Mouse (Mus musculus): Measurements from ENCODE around the gene Akr1c18. TPM values are rescaled to one million over a fixed set of nuclear protein-coding genes. Genes with fewer than 3 reads are reported as not detected.

Gene Akr1c18
- polyA plus RNA-seq (2021; fragmentation: Nextera tagmentation), result 3.8 and 4.2 TPM in 2 replicates
- long read RNA-seq, experiment 1, transcript Akr1c18-201 (9 exons, 1,200 nt), result major isoform, 10 of 10 reads
- long read RNA-seq, experiment 1, partial matches to known transcripts, result 0 of 10 reads
- long read RNA-seq, experiment 1, other reads (novel, unspliced or antisense), result 0 of 10 reads
- long read RNA-seq, experiment 2, partial matches to known transcripts, result 2 of 3 reads
- long read RNA-seq, experiment 2, other reads (novel, unspliced or antisense), result 0 of 3 reads

DNA sequence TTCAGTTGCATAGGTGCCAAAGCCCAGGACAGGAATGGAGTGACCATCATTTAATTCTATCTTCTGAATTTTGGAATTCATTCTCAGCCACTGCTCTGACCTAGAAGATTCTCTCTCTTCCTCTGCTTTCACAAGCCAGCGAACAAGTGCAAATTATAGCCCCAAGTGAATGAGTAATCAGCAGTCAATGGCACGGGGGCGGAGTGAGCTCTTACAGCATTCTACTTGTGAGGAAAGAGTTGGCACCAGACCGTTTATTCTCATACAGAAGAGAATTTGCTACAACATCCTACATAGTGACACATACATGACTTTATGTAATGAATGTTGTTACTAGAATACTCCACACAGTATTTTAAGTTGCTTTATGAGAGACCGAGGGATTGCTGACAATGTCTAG lies at the start of gene Akr1c18:
Akr1c18 (minus strand) TSS at position 137 of the 400 bp plus-strand sequence.

GRCm38 (mm10) chr13:4190904-4191303 lies 40.5 kb upstream of the Akr1c18 start, which contains the start of gene Akr1c13:
Gene Akr1c13 (plus strand): TSS chr13:4191150.

Other genes starting within 250 kb of the Akr1c18 start
- gene Net1, start 232.4 kb downstream of the Akr1c18 start, polyA plus RNA-seq (2021; fragmentation: Nextera tagmentation), result 10.7 and 12.9 TPM in 2 replicates
- not detected in 2 replicates for gene Tubal3, start 232.4 kb downstream of the Akr1c18 start, polyA plus RNA-seq (2021; fragmentation: Nextera tagmentation)
- gene Ucn3, start 205.3 kb downstream of the Akr1c18 start, polyA plus RNA-seq (2021; fragmentation: Nextera tagmentation), result 0.11 and 0.49 TPM in 2 replicates
- 1.2 and 1.5 TPM in 2 replicates for gene Akr1c14, start 101.6 kb downstream of the Akr1c18 start, polyA plus RNA-seq (2021; fragmentation: Nextera tagmentation)
- gene Akr1c13, start 40.5 kb upstream of the Akr1c18 start, polyA plus RNA-seq (2021; fragmentation: Nextera tagmentation), result 0.54 and 0.64 TPM in 2 replicates
- gene Akr1c19, start 78.0 kb upstream of the Akr1c18 start, polyA plus RNA-seq (2021; fragmentation: Nextera tagmentation), result 0.13 TPM in 1 of 2 replicates, not detected in the other
- not detected in 2 replicates for gene Akr1c12, start 128.8 kb upstream of the Akr1c18 start, polyA plus RNA-seq (2021; fragmentation: Nextera tagmentation)